Mouse (Mus musculus): ENCODE measurements around the gene Dlx2.
A peak's percentile ranks its signal among the peaks of the same experiment; 100 is the strongest.

Dlx2 gene

DNA sequence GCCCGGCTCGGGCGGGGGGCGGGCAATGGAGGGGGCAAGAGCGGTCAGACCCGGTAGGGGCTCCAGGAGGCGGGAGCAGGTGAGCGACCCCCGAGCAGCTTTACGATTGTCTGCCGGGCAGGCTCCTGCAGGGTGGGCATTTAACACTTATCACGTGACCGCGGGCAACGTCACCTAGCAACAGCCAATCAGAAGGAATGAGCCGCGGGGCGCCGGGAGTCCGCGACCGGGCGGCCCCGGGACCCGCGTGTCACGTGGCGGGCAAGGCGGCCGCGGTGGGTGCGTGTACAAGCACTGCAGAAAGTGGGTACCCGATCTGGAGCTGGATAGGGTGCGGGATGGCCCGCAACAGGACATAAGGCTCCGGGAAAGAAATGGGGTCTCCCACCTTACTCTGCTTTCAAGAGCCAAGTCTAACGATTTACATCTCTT is at the start of gene Dlx2:
Dlx2 (minus strand) TSS at position 115 of the 432 bp plus-strand sequence.
- no peak for DNase-seq

DNA sequence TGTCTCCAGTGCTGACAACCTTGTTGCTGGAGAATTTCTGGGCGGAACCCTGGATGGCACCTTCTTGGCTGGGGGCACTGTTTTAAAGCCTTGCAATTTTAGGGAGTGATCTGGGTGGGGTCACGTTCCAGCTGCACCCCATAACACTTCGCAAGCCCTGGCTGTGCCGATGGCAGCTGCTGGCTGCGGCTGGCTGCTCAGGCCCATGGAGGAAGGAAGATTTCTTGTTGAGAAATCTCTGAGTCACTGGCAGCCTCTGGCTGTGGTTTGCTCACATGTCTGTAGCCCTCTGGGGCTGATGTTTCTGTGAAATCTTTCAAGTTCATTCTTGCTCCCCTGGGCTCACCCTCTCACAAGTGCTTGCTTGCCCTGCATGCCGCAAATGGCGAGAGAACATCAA is 47.9 kb upstream of the Dlx2 start:
- DNase-seq: peak; percentile 94

DNA sequence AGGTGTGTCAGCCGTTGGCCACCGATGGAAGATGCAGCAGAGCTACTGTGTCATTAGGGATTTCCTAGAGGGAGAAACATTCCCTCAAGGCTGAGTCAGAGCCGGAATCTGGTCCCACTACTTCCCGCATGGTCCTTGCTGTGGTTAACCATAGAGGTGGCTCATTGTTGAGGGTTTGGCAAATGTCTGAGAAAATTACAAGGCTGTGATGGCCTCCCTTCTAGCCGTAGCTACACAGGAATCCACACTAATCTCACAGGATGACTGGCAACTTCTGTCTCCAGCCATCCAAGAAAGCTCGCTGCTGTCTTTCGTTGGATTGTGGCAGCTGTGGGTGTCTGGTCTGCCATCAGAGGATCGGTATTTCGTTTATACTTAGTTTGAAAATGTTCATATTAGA is 42.6 kb upstream of the Dlx2 start:
- DNase-seq: no peak

GRCm38 (mm10) chr2:71581488-71581887 is 34.9 kb upstream of the Dlx2 start:
- DNase-seq: no peak

DNA sequence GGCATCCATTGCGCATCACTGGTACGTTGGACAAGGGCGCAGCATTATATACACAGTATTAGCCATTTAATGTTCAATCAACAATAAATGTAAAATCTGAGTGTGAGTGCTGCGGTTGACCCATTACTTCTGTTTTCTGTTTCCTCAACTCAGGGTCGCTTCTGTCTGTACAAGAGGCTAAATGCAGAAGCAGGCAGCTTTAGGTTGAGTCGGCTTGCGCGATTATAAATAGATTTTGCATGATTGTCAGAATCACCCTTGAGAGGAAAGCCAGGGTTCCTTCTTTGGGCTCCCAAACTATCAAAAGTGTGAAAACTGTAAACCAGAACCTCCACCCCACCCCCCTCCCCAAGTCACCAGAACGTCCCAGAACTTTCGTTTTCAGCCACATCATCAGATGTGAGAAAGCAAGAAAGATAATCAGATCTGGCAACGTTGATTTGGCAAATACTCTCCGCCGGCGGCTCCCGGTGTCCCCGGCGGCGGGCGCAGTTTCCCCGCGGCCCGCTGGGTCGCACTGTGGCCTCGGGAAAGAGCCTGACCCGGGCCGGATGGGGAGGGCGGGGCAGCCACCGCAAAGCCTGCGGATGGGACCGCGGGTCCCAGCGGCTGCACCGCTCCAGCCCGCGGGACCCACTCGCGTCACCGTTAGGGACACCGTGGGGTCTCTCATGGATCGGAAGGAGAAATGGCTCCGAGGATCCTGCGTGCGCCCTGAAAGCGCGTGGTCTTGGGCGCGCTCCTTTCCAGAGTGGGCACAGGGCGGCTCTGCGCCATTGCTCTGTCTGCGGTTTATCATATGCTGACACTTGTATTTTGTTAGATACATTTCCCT is 34.3 kb upstream of the Dlx2 start:
- peak; percentile 95 for DNase-seq

- DNase-seq: no peak
These were observed 30.5 kb upstream of the Dlx2 start for GRCm38 (mm10) chr2:71577059-71577458.

GRCm38 (mm10) chr2:71573736-71574135 is 27.2 kb upstream of the Dlx2 start:
- no peak for DNase-seq

- DNase-seq: no peak
These were observed 19.9 kb upstream of the Dlx2 start for GRCm38 (mm10) chr2:71566466-71566865.

DNA sequence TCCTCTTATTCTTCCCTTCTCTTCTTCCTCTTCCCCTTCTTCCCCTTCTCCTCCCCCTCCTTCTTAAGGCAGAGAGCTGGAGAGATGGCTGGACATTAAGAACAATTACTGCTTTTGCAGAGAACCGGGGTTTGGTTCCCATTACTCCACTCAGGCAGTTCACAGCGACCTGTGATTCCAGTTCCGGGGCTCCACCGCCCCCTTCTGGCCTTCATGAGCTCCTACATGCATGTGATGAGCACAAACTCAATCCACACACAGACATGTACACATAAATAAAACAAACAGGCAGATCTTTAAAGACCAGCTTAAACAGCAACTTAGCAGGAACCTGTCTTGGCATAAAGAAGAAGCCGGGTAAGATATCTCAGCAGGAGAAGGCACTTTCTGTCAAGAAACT is 9.5 kb upstream of the Dlx2 start:
- DNase-seq: no peak

DNA sequence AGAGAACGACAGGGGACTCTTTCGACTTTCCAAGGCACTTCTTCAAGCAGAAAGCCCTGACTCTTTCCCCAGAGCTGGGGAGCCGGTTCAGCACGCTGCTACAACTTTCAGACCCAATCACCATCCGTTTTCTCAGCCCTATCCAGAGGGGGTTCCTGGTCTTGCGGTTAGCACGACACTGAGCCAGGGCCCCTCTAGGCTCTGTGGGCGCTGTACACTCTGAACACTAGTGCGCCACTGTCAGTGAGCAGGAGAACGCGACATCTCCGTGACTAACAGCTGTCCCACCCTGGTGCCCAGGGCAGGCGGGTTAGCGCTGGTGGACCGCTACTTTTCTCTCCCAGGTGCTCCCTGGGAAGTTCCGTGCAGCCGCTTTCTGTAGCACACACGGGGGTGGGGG is 5.2 kb upstream of the Dlx2 start:
- DNase-seq: no peak

DNA sequence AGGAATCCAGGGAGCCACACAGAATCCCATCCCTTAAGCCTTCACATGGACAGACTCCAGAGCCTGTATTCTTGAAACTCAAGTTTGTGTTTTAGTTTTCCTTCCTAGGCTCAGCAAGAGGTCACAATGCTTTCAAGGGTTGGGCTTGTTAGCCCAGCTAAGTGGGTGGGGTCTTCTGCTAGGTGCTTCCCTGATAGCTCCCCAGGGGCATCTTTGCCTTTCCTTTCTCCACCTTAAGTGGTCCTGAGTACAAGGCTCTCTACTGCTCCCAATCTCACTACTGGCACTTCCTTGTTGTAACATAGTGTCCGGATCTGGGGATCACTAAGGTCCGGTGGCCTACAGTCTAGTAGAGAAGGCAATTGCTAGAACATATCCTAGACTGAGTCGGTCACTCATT is 3.8 kb upstream of the Dlx2 start:
- DNase-seq: no peak

DNA sequence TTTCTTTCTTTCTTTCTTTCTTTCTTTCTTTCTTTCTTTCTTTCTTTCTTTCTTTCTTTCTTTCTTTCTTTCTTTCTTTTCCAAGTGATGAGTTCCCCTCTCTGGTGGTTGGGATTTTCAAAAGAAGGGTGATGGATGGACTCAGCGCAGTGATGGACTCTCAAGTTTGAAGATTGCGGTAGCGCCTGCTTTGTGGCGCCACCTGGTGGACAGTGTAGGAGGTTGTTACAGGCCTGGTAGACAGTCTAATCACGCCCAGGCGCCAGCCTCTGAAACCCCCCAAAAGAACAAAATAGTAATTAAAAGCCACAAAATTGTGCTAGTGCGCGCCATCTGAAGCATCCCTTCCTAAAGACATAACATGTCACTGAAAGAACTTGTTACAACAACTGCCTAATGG is 1.3 kb upstream of the Dlx2 start:
- peak; percentile 94 for DNase-seq

GRCm38 (mm10) chr2:71545882-71546639 is 493 bp downstream of the Dlx2 start:
- DNase-seq: peak; percentile 91

- peak; percentile 89 for DNase-seq
These were observed 1.1 kb downstream of the Dlx2 start for GRCm38 (mm10) chr2:71545401-71545881.

DNA sequence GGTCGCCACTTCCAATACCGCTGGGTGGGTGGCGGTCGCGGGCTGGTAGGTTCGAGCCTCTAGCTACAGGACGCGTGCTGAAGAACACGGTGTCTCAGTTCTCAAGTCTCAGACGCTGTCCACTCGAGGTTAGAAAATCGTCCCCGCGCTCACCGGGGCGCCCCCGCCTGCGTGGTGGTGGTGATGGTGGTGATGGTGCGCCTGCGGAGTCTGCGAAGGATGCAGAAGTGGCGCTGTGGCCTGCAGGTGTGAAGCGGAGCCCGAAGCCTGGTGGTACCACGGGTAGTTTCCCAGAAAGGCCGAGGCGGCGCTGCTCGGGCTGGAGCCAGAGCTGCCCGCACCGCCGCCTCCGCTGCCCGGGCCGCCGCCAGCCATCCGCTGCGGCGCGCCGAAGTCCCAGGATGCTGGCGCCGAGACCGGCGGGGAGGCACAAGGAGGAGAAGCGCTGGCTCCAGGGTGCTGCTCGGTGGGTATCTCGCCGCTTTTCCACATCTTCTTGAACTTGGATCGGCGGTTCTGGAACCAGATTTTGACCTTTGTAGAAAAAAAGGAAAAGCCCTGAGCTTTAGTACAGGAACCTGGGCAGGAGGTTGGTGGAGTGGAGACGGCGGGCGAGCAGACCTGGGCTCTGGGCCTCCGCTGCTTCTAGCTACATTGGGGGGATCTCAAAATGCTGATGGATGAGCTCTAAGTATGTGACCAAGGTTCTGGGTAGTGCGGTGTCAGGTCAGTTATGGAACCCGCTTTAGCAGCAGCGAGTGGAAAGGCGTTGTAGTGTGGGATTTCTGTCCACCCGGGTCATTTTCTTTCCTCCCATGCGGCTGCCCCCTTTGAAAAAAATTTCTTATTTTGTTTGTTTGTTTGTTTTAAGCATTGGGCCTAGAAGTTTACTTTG is 1.9 kb downstream of the Dlx2 start:
- peak; percentile 88 for DNase-seq

DNA sequence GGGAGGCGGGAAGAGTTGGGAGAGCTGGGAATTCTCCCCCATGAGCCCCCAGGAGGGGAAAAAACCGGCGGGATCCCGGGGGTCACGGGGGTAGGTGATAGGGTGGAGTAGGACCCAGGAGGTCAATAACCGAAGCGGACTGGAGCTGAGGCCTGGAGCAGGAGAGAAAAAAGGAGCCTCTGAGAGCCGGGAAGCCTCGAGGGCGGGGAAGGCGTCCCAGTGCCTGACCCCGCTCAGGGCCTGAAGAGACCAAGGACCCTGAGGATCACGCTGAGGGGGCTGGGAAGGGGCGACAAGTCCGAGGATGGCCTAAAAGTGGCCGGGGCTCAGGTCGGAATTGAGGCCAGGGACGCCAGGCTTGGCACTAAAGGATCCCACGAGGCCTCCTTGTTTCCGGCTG is 2.6 kb downstream of the Dlx2 start:
- peak; percentile 83 for DNase-seq

DNA sequence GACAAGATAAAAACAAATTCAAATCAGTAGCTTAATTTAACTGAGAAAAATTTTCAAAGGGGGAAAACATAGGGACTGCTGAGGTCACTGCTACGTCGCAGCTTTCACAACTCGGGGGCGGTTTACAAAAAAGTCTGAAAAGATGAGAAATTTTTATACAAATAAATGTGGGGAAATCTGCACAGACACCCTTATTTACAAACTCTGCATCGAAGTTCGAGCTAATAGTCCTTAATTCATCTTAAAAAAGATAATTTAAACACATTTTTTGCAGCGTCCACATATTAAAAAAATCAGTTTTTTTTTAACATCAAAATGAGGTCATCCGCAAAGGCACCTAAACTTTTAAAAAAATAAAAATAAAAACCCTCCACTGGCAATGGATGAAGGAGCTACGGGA is 3.0 kb downstream of the Dlx2 start:
- no peak for DNase-seq

GRCm38 (mm10) chr2:71542816-71543301 is 3.7 kb downstream of the Dlx2 start:
- no peak for DNase-seq

DNA sequence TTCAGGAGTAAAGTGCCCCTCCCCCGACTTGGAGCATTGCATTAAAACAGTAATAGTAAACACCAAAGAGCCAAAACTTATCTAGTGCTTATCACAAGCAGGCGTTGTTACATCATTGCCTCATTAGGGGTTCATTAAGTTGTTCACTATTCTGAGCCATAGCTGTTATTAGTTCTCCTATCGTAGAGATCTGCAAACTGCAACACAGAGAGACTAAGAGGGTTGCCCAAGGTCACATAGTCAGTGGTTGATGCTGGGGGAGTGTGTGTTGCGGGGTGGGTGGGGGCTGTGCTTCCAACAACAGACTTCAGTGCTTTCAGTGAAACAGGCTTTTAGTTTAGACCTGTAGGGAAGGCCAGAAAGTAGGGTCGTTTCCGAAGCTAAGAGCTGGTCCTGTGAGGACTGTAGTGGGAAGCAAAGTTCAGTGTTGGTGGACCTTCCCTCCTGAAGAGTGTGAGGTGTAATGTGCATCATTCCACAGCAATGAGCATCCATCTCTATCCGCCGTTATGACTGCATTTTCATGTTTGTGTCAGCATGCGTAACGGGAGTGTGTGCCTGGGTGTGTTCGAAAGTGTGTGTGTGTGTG is 4.2 kb downstream of the Dlx2 start:
- no peak for DNase-seq

GRCm38 (mm10) chr2:71541418-71542226 is 4.9 kb downstream of the Dlx2 start:
- peak; percentile 88 for DNase-seq

DNA sequence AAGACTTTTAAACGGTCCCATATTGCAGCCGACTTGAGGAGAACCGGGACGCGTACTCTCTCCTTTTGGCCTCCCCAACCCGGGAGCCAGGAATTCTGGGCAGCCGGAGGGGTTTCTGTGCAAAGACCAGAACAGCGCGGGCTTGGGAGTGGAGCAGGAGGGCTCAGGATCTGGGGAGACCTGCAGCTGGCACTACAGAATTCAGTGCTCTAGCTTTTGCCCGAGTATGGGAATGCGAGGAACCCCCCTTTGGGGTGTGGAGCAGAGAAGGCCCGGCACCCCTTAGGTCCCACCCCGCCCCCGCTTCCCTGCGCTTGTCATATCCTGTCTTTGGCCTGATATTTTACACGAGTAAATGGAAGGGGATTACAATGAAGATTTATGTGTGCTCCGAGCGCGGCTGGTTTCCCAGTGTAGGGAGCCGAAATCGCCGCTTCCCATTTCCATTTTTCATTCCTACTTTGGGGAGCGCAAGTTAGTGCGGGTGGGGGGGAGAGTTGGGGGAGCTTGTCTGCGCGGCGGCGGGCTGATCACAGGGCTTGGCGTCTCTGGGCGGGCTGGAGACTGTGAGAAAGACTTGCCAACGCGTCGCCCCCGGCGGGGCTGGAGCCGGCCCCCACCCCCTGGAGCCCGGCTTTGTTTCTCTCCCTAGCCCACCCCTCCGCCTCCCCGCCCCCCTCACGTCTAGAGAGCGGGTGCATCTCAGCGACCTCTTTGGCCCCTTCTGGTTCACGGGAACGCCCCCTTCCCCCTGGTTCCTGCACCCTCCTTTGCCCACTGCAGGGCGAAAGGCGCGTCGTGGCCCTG is 5.7 kb downstream of the Dlx2 start:
- DNase-seq: peak; percentile 87
